Mouse (Mus musculus): Measurements from ENCODE around the gene Gm20911. TPM values are rescaled to one million over a fixed set of nuclear protein-coding genes. Genes with fewer than 3 reads are reported as not detected.
"Not testable (repeated sequence)": the region's sequence is repeated elsewhere in the genome, so short reads cannot be mapped to it uniquely, and the experiment has no call there.

Gm20911 gene
- not detected for total RNA-seq (2021)
- long read RNA-seq, experiment 1, result 0 reads
- long read RNA-seq, experiment 2, result 0 reads

DNA sequence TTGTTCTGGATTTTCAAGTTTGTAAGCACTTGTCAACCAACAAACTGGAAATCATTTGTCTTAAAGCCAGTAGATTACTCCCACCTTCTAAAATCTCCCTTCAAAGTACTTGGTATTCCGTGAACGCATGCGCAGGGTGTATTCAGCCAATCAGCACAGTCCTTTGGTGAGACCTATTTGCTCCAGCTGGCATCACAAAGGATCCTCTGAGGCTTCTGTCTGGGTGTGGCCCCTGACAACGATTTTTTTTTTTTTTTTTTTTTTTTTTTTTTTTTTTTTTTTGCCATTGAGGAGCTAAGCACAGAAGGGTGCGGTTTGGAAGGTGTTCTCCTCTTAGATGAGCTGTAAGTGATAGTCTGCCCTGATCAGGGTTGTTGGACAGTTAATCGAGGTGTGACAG, at the start of gene Gm20911:
Gene Gm20911, plus strand, starts transcription at position 301 of the 400 bp plus-strand sequence.
- DNase-seq (ENCODE audit: low spot score in 2 of 2), result not testable (repeated sequence)
